Mouse (Mus musculus) embryonic facial prominence, embryonic 12.5 days (tissue): ENCODE data around the gene Kcnmb3. TPM values are rescaled to one million over a fixed set of nuclear protein-coding genes. Genes with fewer than 3 reads are reported as not detected.

ENCODE experiments used
- ATAC-seq: fragments of 200-750 bp; cut with Nextera tagmentation; 2 replicates; pipeline ENCODE4 v1.8.0; 2017; ENCODE audit not compliant: insufficient number of reproducible peaks, insufficient read depth, low FRiP score, low TSS enrichment
- H3K27ac ChIP-seq: fragments of 300-500 bp; sonication (generic); 2 replicates; pipeline ENCODE4 v1.5.1; 2016; ENCODE audit warnings: mild to moderate bottlenecking
- H3K27me3 ChIP-seq: fragments of 300-500 bp; sonication (generic); 2 replicates; pipeline ENCODE4 v1.6.1; 2016; ENCODE audit warnings: mild to moderate bottlenecking, moderate library complexity
- H3K36me3 ChIP-seq: fragments of 300-500 bp; sonication (generic); 2 replicates; pipeline ENCODE4 v1.6.1; 2016; ENCODE audit warnings: mild to moderate bottlenecking
- H3K4me1 ChIP-seq: fragments of 300-500 bp; sonication (generic); 2 replicates; pipeline ENCODE4 v1.6.1; 2016
- H3K4me2 ChIP-seq: fragments of 300-500 bp; sonication (generic); replicated peaks from 2 replicates; pipeline ENCODE4 v1.6.1; 2016; ENCODE audit warnings: mild to moderate bottlenecking, moderate library complexity
- H3K4me3 ChIP-seq: fragments of 300-500 bp; sonication (generic); 2 replicates; pipeline ENCODE4 v1.5.1; 2016; ENCODE audit warnings: mild to moderate bottlenecking
- H3K9ac ChIP-seq: fragments of 300-500 bp; sonication (generic); 2 replicates; pipeline ENCODE4 v1.6.1; 2016; ENCODE audit warnings: mild to moderate bottlenecking, moderate library complexity
- H3K9me3 ChIP-seq: fragments of 300-500 bp; sonication (generic); 2 replicates; pipeline ENCODE4 v1.6.1; 2016; ENCODE audit warnings: mild to moderate bottlenecking, moderate library complexity
- WGBS: fragments of 180-500 bp; shearing (Covaris S2); methylation state at CpG from one replicate; pipeline ENCODE4 v1.1.7; 2016; 5-methylcytosine and 5-hydroxymethylcytosine counted together
- polyA plus RNA-seq: library from polyadenylated mRNA; unstranded; fragments of >200 nt; fragmentation: Nextera tagmentation; extraction: Ambion mirVana; gene quantifications from 2 replicates; pipeline ENCODE4 v1.2.1, GENCODE M21; 2016

The Kcnmb3 gene
- polyA plus RNA-seq, result 0.09 TPM in 1 of 2 replicates, not detected in the other

- Histone ChIP-seq H3K9ac (no peak within 1 kb of the TSS), H3K4me3 (no peak within 1 kb of the TSS), H3K36me3 (no peaks in the 10 kb centered on the region), H3K4me2 (no peak within 1 kb of the TSS), H3K27ac (no peak within 1 kb of the TSS), H3K27me3 (peaks cover 3% of the 10 kb centered on the region; the same call in 1 of the 2 replicates), H3K9me3 (no peaks in the 10 kb centered on the region), H3K4me1 (peaks cover 10% of the 10 kb centered on the region; the same call in 1 of the 2 replicates)
- 72% methylated on average over 11 of the region's 11 CpGs for WGBS
- ATAC-seq, result no peak
These were observed at the start of gene Kcnmb3 for GRCm38 (mm10) chr3:32492097-32493090. Gene Kcnmb3 (minus strand): TSS chr3:32492231.

GRCm38 (mm10) chr3:32538091-32538490 lies 46.1 kb upstream of the Kcnmb3 start:
- no peak for ATAC-seq
- WGBS, result 86% methylated on average over 5 of the region's 5 CpGs

GRCm38 (mm10) chr3:32537556-32537955 lies 45.5 kb upstream of the Kcnmb3 start:
- Histone ChIP-seq H3K9me3 (no peaks in the 10 kb centered on the region), H3K4me1 (no peaks in the 10 kb centered on the region), H3K4me2 (no peak overlapping the region), H3K9ac (no peak overlapping the region), H3K36me3 (peaks cover 31% of the 10 kb centered on the region), H3K4me3 (no peak overlapping the region), H3K27me3 (no peaks in the 10 kb centered on the region), H3K27ac (no peak overlapping the region)
- no peak for ATAC-seq
- 71% methylated on average over 1 of the region's 1 CpGs for WGBS

More at GRCm38 (mm10) chr3:32538091-32538490, 46.1 kb upstream of the Kcnmb3 start:
- Histone ChIP-seq H3K9ac (no peak overlapping the region), H3K36me3 (peaks cover 35% of the 10 kb centered on the region), H3K4me3 (no peak overlapping the region), H3K4me1 (no peaks in the 10 kb centered on the region), H3K9me3 (no peaks in the 10 kb centered on the region), H3K4me2 (no peak overlapping the region), H3K27me3 (no peaks in the 10 kb centered on the region), H3K27ac (no peak overlapping the region)

- no peak overlapping the region for H3K9ac ChIP-seq
- WGBS, result 64% methylated on average over 1 of the region's 1 CpGs
- no peak overlapping the region for H3K27ac ChIP-seq
- ATAC-seq, result no peak
- no peaks in the 10 kb centered on the region for H3K27me3 ChIP-seq
- H3K4me2 ChIP-seq, result no peak overlapping the region
- no peaks in the 10 kb centered on the region for H3K9me3 ChIP-seq
- no peak overlapping the region for H3K4me3 ChIP-seq
- 0 out of 2 replicates have a peak, but pooled peaks cover 3% of the 10 kb centered on the region for H3K4me1 ChIP-seq
- H3K36me3 ChIP-seq, result peaks cover 31% of the 10 kb centered on the region
These were observed 43.7 kb upstream of the Kcnmb3 start for GRCm38 (mm10) chr3:32535692-32536091.

- no peak for ATAC-seq
- Histone ChIP-seq H3K36me3 (peaks cover 21% of the 10 kb centered on the region), H3K9me3 (peaks cover 6% of the 10 kb centered on the region; the same call in 1 of the 2 replicates), H3K9ac (peak overlapping the region; percentile 74), H3K4me1 (0 out of 2 replicates have a peak, but pooled peaks cover 5% of the 10 kb centered on the region), H3K4me3 (peak overlapping the region; percentile 77), H3K27ac (no peak overlapping the region), H3K27me3 (no peaks in the 10 kb centered on the region), H3K4me2 (peak overlapping the region; percentile 56)
- 15% methylated on average over 5 of the region's 5 CpGs for WGBS
These were observed 38.0 kb upstream of the Kcnmb3 start for GRCm38 (mm10) chr3:32530041-32530440.

GRCm38 (mm10) chr3:32529303-32529898 lies 37.4 kb upstream of the Kcnmb3 start, which contains the start of gene Mfn1:
Gene Mfn1 (plus strand): TSS chr3:32529465.
- peak; percentile 98 for ATAC-seq
- no peaks in the 10 kb centered on the region for H3K27me3 ChIP-seq
- peak within 1 kb of the TSS; percentile 74 for H3K9ac ChIP-seq
- under 1% methylated on average over 46 of the region's 47 CpGs for WGBS
- H3K4me3 ChIP-seq, result peak within 1 kb of the TSS; percentile 77
- peak within 1 kb of the TSS; percentile 56 for H3K4me2 ChIP-seq
- 0 out of 2 replicates have a peak, but pooled peaks cover 5% of the 10 kb centered on the region for H3K4me1 ChIP-seq
- 0 out of 2 replicates have a peak within 1 kb of the TSS, but pooled peaks have one; percentile 30 for H3K27ac ChIP-seq
- peaks cover 6% of the 10 kb centered on the region; the same call in 1 of the 2 replicates for H3K9me3 ChIP-seq
- H3K36me3 ChIP-seq, result peaks cover 15% of the 10 kb centered on the region

- Histone ChIP-seq H3K4me1 (0 out of 2 replicates have a peak, but pooled peaks cover 5% of the 10 kb centered on the region), H3K4me3 (no peak overlapping the region), H3K36me3 (peaks cover 22% of the 10 kb centered on the region), H3K4me2 (no peak overlapping the region), H3K9me3 (peaks cover 6% of the 10 kb centered on the region; the same call in 1 of the 2 replicates), H3K27me3 (no peaks in the 10 kb centered on the region), H3K27ac (no peak overlapping the region), H3K9ac (no peak overlapping the region)
- no peak for ATAC-seq
- WGBS, result 90% methylated on average over 4 of the region's 4 CpGs
These were observed 35.1 kb upstream of the Kcnmb3 start for GRCm38 (mm10) chr3:32527181-32527580.

GRCm38 (mm10) chr3:32513528-32513927 lies 21.5 kb upstream of the Kcnmb3 start:
- Histone ChIP-seq H3K9ac (no peak overlapping the region), H3K4me1 (peaks cover 12% of the 10 kb centered on the region), H3K4me3 (no peak overlapping the region), H3K27ac (no peak overlapping the region), H3K27me3 (no peaks in the 10 kb centered on the region), H3K36me3 (peaks cover 28% of the 10 kb centered on the region), H3K4me2 (no peak overlapping the region), H3K9me3 (no peaks in the 10 kb centered on the region)
- no peak for ATAC-seq

- WGBS, result 92% methylated on average over 7 of the region's 7 CpGs
- Histone ChIP-seq H3K9me3 (no peaks in the 10 kb centered on the region), H3K4me3 (no peak overlapping the region), H3K27ac (no peak overlapping the region), H3K9ac (no peak overlapping the region), H3K4me1 (peaks cover 12% of the 10 kb centered on the region), H3K36me3 (peaks cover 24% of the 10 kb centered on the region), H3K27me3 (no peaks in the 10 kb centered on the region), H3K4me2 (no peak overlapping the region)
- ATAC-seq, result no peak
These were observed 20.8 kb upstream of the Kcnmb3 start for GRCm38 (mm10) chr3:32512686-32513284.

GRCm38 (mm10) chr3:32511191-32511550 lies 19.1 kb upstream of the Kcnmb3 start:
- peaks cover 9% of the 10 kb centered on the region for H3K36me3 ChIP-seq
- H3K27me3 ChIP-seq, result no peaks in the 10 kb centered on the region
- 5% methylated on average over 13 of the region's 13 CpGs for WGBS
- H3K27ac ChIP-seq, result no peak overlapping the region
- peak overlapping the region; percentile 65 for H3K4me2 ChIP-seq
- peak overlapping the region; percentile 95 for H3K9ac ChIP-seq
- no peaks in the 10 kb centered on the region for H3K9me3 ChIP-seq
- peak overlapping the region; percentile 91 for H3K4me3 ChIP-seq
- H3K4me1 ChIP-seq, result peaks cover 12% of the 10 kb centered on the region
- no peak for ATAC-seq
